Mouse (Mus musculus): ENCODE results near the gene Fndc8. TPM values are rescaled to one million over a fixed set of nuclear protein-coding genes. Genes with fewer than 3 reads are reported as not detected.

Fndc8 gene
- polyA plus RNA-seq, 1 experiment from 2014 or later: 0.22 TPM

- ATAC-seq (ENCODE audit: insufficient read depth, low FRiP score): no peak
- Histone ChIP-seq H3K4me2 (ENCODE audit: low read depth, low read length) (no peak overlapping the region), H3K27me3 (ENCODE audit: control insufficient read depth, insufficient read depth, low read length) (no peaks in the 10 kb centered on the region), H3K27ac (ENCODE audit: low read length) (no peak overlapping the region), H3K4me1 (ENCODE audit: control insufficient read depth, insufficient read depth, low read length) (no peaks in the 10 kb centered on the region), H3K9ac (ENCODE audit: low read length) (no peak overlapping the region), H3K4me3 (replicated peaks; ENCODE audit: low read length) (no peak overlapping the region), H3K9me3 (replicated peaks; ENCODE audit: control insufficient read depth, low read length) (no peaks in the 10 kb centered on the region), H3K36me3 (ENCODE audit: control insufficient read depth, insufficient read depth, low read length) (no peaks in the 10 kb centered on the region)
- WGBS: 51% methylated on average over 6 of the region's 6 CpGs
Measured at GRCm38 (mm10) chr11:82943336-82943735, 51.4 kb downstream of the Fndc8 start.

DNA sequence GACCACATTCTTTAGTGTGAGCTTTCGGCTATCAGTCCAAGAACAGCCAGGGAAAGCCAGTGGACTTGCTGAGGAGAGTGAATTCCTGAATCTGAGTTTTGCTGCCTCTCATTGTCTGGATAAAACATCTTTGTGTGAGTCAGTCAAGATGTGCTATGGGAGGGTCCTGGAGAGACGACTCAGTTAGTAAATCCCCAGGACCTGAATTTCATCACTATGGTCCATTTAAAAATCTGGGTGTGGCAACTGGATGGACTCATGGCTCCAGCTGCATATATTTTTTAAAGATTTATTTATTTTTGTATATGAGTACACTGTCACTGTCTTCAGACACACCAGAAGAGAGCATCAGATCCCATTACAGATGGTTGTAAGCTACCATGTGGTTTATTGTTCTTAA is 53.7 kb downstream of the Fndc8 start:
- no peaks in the 10 kb centered on the region for H3K9me3 ChIP-seq (replicated peaks; ENCODE audit: control insufficient read depth, low read length)
- H3K27me3 ChIP-seq (ENCODE audit: control insufficient read depth, insufficient read depth, low read length): peaks cover 4% of the 10 kb centered on the region; the same call in 1 of the 2 replicates
- WGBS: 44% methylated on average over 2 of the region's 2 CpGs
- no peak overlapping the region for H3K4me3 ChIP-seq (replicated peaks; ENCODE audit: low read length)
- ATAC-seq (ENCODE audit: insufficient read depth, low FRiP score): no peak
- H3K9ac ChIP-seq (ENCODE audit: low read length): no peak overlapping the region
- no peaks in the 10 kb centered on the region for H3K4me1 ChIP-seq (ENCODE audit: control insufficient read depth, insufficient read depth, low read length)
- H3K36me3 ChIP-seq (ENCODE audit: control insufficient read depth, insufficient read depth, low read length): no peaks in the 10 kb centered on the region
- H3K4me2 ChIP-seq (ENCODE audit: low read depth, low read length): no peak overlapping the region
- no peak overlapping the region for H3K27ac ChIP-seq (ENCODE audit: low read length)

DNA sequence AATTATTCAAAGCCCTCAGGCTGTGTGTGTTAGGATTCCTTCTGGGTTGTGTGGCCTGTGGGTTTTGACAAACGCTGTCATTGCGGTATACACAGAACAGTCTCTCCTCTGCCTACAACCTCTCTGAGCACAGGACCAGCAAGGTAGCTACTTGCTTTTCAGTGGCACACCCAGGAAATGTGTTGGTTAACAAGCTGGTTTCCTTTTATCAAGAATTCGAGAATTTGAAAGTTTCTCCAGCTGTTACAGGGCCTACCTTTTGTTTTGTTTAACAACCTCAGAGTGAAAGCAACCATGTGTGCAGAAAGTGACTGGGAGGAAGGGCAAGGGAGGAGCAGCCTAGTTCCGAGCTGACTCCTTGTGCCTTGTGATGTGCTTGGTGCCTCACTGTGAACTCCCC is 55.5 kb downstream of the Fndc8 start:
- ATAC-seq (ENCODE audit: insufficient read depth, low FRiP score): no peak
- H3K4me2 ChIP-seq (ENCODE audit: low read depth, low read length): no peak overlapping the region
- H3K4me3 ChIP-seq (replicated peaks; ENCODE audit: low read length): no peak overlapping the region
- no peak overlapping the region for H3K27ac ChIP-seq (ENCODE audit: low read length)
- no peaks in the 10 kb centered on the region for H3K9me3 ChIP-seq (replicated peaks; ENCODE audit: control insufficient read depth, low read length)
- peaks cover 20% of the 10 kb centered on the region for H3K27me3 ChIP-seq (ENCODE audit: control insufficient read depth, insufficient read depth, low read length)
- no peaks in the 10 kb centered on the region for H3K4me1 ChIP-seq (ENCODE audit: control insufficient read depth, insufficient read depth, low read length)
- no peak overlapping the region for H3K9ac ChIP-seq (ENCODE audit: low read length)
- 42% methylated on average over 4 of the region's 4 CpGs for WGBS
- H3K36me3 ChIP-seq (ENCODE audit: control insufficient read depth, insufficient read depth, low read length): no peaks in the 10 kb centered on the region

- H3K4me2 ChIP-seq (ENCODE audit: low read depth, low read length): no peak overlapping the region
- ATAC-seq (ENCODE audit: insufficient read depth, low FRiP score): no peak
- peaks cover 21% of the 10 kb centered on the region for H3K27me3 ChIP-seq (ENCODE audit: control insufficient read depth, insufficient read depth, low read length)
- H3K4me3 ChIP-seq (replicated peaks; ENCODE audit: low read length): no peak overlapping the region
- WGBS: 82% methylated on average over 9 of the region's 9 CpGs
- no peaks in the 10 kb centered on the region for H3K4me1 ChIP-seq (ENCODE audit: control insufficient read depth, insufficient read depth, low read length)
- H3K27ac ChIP-seq (ENCODE audit: low read length): no peak overlapping the region
- H3K9me3 ChIP-seq (replicated peaks; ENCODE audit: control insufficient read depth, low read length): no peaks in the 10 kb centered on the region
- no peaks in the 10 kb centered on the region for H3K36me3 ChIP-seq (ENCODE audit: control insufficient read depth, insufficient read depth, low read length)
- no peak overlapping the region for H3K9ac ChIP-seq (ENCODE audit: low read length)
Measured at GRCm38 (mm10) chr11:82949036-82949435, 57.1 kb downstream of the Fndc8 start.

Other genes with a start within 250 kb of the Fndc8 start
- 0.16 and 0.23 TPM in 2 replicates for gene Cct6b, start 127.8 kb upstream of the Fndc8 start, polyA plus RNA-seq (2015; fragmentation: Nextera tagmentation; extraction: Ambion mirVana)
- gene Zfp830, start 127.8 kb upstream of the Fndc8 start, polyA plus RNA-seq (2015; fragmentation: Nextera tagmentation; extraction: Ambion mirVana): 35.4 and 36.1 TPM in 2 replicates
- gene Lig3, start 111.0 kb upstream of the Fndc8 start, polyA plus RNA-seq (2015; fragmentation: Nextera tagmentation; extraction: Ambion mirVana): 27.3 and 30.7 TPM in 2 replicates
- gene Rffl, start 20.9 kb upstream of the Fndc8 start, polyA plus RNA-seq (2015; fragmentation: Nextera tagmentation; extraction: Ambion mirVana): 21.9 and 23.8 TPM in 2 replicates
- 12.5 and 12.8 TPM in 2 replicates for gene Rad51d, start 1.5 kb upstream of the Fndc8 start, polyA plus RNA-seq (2015; fragmentation: Nextera tagmentation; extraction: Ambion mirVana)
- 28.5 and 33.8 TPM in 2 replicates for gene Nle1, start 16.3 kb downstream of the Fndc8 start, polyA plus RNA-seq (2015; fragmentation: Nextera tagmentation; extraction: Ambion mirVana)
- 1.3 and 10.6 TPM in 2 replicates for gene Unc45b, start 18.4 kb downstream of the Fndc8 start, polyA plus RNA-seq (2015; fragmentation: Nextera tagmentation; extraction: Ambion mirVana)
- 1.9 and 2.3 TPM in 2 replicates for gene Slfn5, start 59.2 kb downstream of the Fndc8 start, polyA plus RNA-seq (2015; fragmentation: Nextera tagmentation; extraction: Ambion mirVana)
- gene Slfn9, start 99.7 kb downstream of the Fndc8 start, polyA plus RNA-seq (2015; fragmentation: Nextera tagmentation; extraction: Ambion mirVana): 21.2 and 21.3 TPM in 2 replicates
- 0.81 and 0.85 TPM in 2 replicates for gene Slfn8, start 128.7 kb downstream of the Fndc8 start, polyA plus RNA-seq (2015; fragmentation: Nextera tagmentation; extraction: Ambion mirVana)
- 9.3 and 9.5 TPM in 2 replicates for gene Slfn2, start 173.0 kb downstream of the Fndc8 start, polyA plus RNA-seq (2015; fragmentation: Nextera tagmentation; extraction: Ambion mirVana)
- 1.4 and 1.5 TPM in 2 replicates for gene Slfn1, start 224.7 kb downstream of the Fndc8 start, polyA plus RNA-seq (2015; fragmentation: Nextera tagmentation; extraction: Ambion mirVana)

Data from stomach, embryonic 16.5 days (tissue).